Mouse (Mus musculus) olfactory bulb, adult 2 months (tissue): ENCODE data around the gene Fbxl18.

Source experiments
- CTCF ChIP-seq: fragments of 200-500 bp; IDR thresholded peaks from 2 replicates; pipeline ENCODE4 v1.5.1; 2012; ENCODE audit warnings: low read depth, mild to moderate bottlenecking, low read length, moderate library complexity; ENCODE audit not compliant: insufficient read depth
- POLR2A ChIP-seq: fragments of 200-500 bp; IDR thresholded peaks from 2 replicates; pipeline ENCODE4 v1.6.1; 2012; ENCODE audit warnings: mild to moderate bottlenecking, low read depth, low read length, moderate library complexity; ENCODE audit not compliant: insufficient read depth

- TF ChIP-seq CTCF (no peak), POLR2A (no peak)
Measured at GRCm38 (mm10) chr5:142878570-142878969, 16.7 kb downstream of the Fbxl18 start.
